Mouse (Mus musculus) heart, adult 8-10 months (tissue): ENCODE results near the gene Piezo1. TPM values are rescaled to one million over a fixed set of nuclear protein-coding genes. Genes with fewer than 3 reads are reported as not detected.

Experiments used
- microRNA-seq: library from miRNA; unstranded; fragments of <30 nt; microRNA quantifications from one replicate; pipeline ENCODE4 v1.2.0, GENCODE M21; 2022
- total RNA-seq, 4 experiments: library from RNA; stranded (reverse); gene quantifications; 2 replicates each; pipeline ENCODE4 v1.2.4; 2022

The Piezo1 gene
- total RNA-seq, 4 experiments from 2014 or later = 13.2 to 17.4 (median 13.7) TPM

Small RNA genes within 50 kb of the gene (microRNA-seq; reads per million reads assigned to microRNA genes)
- gene Gm24366 = not detected

Other genes starting within 250 kb of the Piezo1 start
- gene Trhr2, start 190.6 kb downstream of the Piezo1 start, total RNA-seq = not detected
- gene Zc3h18, start 174.7 kb downstream of the Piezo1 start, total RNA-seq = 10 to 100 TPM; 21.2 to 24.0 (median 22.4) TPM
- gene Il17c, start 129.3 kb downstream of the Piezo1 start, total RNA-seq = not detected
- gene Cyba, start 118.4 kb downstream of the Piezo1 start, total RNA-seq = 10 to 100 TPM; 39.2 to 50.2 (median 44.5) TPM
- gene Mvd, start 107.9 kb downstream of the Piezo1 start, total RNA-seq = 1 to 10 TPM; 3.9 to 5.6 (median 4.9) TPM
- 10 to 100 TPM in 2 of 4 experiments, 1 to 10 TPM in 2; 2.7 to 14.4 (median 8.2) TPM for gene Snai3, start 90.6 kb downstream of the Piezo1 start, total RNA-seq
- gene Rnf166, start 75.3 kb downstream of the Piezo1 start, total RNA-seq = 10 to 100 TPM; 38.4 to 68.1 (median 57.1) TPM
- gene Ctu2, start 75.2 kb downstream of the Piezo1 start, total RNA-seq = 10 to 100 TPM in 1 of 4 experiments, 1 to 10 TPM in 3; 5.0 to 12.4 (median 7.7) TPM
- gene Cdt1, start 16.7 kb upstream of the Piezo1 start, total RNA-seq = 1 to 10 TPM; 1.9 to 2.4 (median 2.2) TPM
- gene Aprt, start 25.6 kb upstream of the Piezo1 start, total RNA-seq = 10 to 100 TPM; 39.5 to 50.6 (median 44.3) TPM
- 1 to 10 TPM; 3.5 to 5.2 (median 4.4) TPM for gene Galns, start 60.1 kb upstream of the Piezo1 start, total RNA-seq
- 10 to 100 TPM; 62.8 to 66.2 (median 63.3) TPM for gene Trappc2l, start 60.3 kb upstream of the Piezo1 start, total RNA-seq
- gene Pabpn1l, start 71.4 kb upstream of the Piezo1 start, total RNA-seq = under 1 TPM in 2 of 4 experiments, not detected in 2; 0.24 to 0.57 TPM
- gene Cbfa2t3, start 147.8 kb upstream of the Piezo1 start, total RNA-seq = 10 to 100 TPM; 15.1 to 22.1 (median 18.2) TPM
- gene Acsf3, start 224.2 kb upstream of the Piezo1 start, total RNA-seq = 10 to 100 TPM; 35.2 to 36.2 (median 35.3) TPM